Mouse (Mus musculus) G1E-ER4 (cell line): ENCODE measurements around the gene Tmem39a. TPM values are rescaled to one million over a fixed set of nuclear protein-coding genes. Genes with fewer than 3 reads are reported as not detected.

ENCODE experiments used
- GATA1 ChIP-seq: IDR thresholded peaks from one replicate; pipeline ENCODE4 v1.8.0; 2012; ENCODE audit warnings: low read length, inconsistent platforms
- polyA plus RNA-seq: library from polyadenylated mRNA; stranded (reverse); fragments of >175 nt; gene quantifications from 2 replicates; pipeline ENCODE4 v1.2.3, GENCODE M21; 2012

Gene Tmem39a
- polyA plus RNA-seq, 1 experiment: 15.4 TPM

DNA sequence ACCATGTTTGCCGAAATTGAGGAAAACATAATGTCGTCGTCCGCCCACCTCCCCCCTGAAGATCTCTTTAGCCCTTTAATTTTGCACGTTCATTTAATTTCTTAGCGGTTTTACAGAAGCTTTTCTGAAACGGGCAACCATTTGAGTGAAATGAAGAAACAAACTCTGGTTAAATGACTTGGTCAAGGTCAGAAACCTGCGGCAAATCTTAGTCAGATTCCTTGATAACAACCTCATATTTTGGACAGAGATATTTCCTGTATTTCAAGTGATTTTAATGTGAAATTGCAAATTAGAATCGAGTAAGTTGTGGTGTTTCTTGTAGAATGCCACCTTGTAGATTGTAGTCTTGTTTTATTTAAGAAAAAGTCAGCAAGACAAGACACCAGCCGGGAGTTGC is 5.0 kb downstream of the Tmem39a start:
- TF ChIP-seq GATA1: no peak

DNA sequence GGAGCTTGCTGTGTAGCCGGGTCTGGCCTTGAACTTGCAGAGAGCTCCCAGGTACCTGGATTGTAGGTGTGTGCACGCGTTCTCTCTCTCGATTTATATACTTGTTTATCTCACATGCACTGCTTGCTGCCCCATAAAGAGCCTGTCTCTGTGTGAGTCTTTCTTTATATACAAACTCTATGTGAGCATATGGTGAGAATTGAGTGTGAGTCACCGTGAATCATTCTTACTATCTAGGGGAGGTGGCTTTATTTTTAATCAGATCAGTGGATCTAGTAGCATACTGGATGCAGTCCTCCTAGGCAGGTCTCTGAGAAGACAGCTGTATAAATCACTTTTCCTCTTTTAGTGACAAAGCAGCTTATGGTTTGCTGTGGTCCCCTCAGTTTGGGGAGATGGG is 9.7 kb downstream of the Tmem39a start:
- TF ChIP-seq GATA1: no peak

DNA sequence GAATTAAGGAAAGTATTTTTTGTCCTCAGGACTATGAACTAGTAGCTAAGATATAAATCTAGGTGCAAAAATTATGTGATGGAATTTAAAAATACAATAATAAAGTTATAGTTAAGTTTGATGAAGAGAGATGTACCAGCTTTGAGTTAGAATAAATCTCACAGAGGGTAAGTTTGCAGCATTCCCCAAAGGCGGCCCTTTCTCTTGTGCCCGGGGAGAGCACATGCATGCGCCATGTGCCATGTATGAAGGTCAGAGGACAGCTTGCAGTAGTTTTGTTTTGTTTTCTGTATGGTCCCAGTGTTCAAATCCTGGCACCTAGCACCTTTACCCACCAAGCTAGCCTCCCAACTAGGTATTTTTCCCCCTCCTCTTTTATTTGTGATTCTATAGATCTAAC is 13.0 kb downstream of the Tmem39a start:
- no peak for TF ChIP-seq GATA1

DNA sequence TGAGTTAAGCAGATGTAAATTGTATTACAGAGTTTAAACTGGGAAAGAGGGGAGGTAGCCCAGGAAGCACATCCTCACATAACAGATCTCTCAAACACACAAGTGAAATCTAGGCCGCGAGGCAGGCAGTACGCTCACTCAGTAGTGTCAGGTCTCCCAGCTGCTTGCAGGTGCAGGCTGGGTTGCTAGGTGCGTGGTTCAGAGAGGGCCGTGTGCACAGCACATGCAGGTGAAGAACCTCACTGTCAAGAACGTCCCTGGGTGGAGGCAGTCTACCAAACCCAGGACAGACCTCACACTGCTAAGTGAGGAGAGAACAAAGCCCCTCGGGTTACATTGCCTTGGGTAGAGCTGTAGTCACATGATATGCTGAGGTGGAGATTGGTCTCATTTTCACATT is 26.3 kb downstream of the Tmem39a start:
- no peak for TF ChIP-seq GATA1

DNA sequence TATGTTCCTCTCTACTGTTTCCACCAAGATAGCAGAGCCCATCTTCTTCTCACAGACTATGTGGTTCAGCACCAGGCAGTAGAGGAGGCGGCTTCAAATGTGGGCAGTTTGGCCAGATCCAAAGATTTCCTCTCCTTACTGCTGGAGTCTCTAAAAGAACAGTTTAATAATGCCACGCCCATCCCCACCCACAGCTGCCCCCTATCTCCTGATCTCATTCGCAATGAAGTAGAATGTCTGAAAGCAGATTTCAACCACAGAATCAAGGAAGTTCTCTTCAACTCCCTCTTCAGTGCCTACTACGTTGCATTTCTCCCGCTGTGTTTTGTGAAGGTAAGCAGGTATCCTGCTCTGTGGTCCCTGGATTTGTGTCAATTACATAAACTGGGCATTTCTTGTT is 26.7 kb downstream of the Tmem39a start:
- TF ChIP-seq GATA1: no peak

DNA sequence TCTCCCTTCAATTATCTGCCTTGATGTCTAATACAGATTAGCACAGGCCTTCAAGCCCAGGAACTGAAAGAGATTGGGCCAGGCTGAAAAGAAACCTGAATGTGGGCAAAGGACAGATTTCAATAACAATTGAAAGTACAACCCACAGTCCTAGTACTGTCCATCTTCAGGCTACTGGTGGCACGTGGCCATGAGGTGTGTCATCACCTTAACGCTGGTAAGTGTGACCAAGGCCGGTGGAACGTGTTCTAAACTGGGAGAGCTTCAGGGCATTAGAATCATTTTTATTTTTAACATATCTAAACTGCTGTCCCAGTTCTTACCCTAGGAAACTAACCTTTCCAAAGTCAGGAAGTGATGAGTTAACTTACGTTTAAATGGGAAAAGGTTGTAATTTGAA is 28.7 kb downstream of the Tmem39a start:
- TF ChIP-seq GATA1: no peak

DNA sequence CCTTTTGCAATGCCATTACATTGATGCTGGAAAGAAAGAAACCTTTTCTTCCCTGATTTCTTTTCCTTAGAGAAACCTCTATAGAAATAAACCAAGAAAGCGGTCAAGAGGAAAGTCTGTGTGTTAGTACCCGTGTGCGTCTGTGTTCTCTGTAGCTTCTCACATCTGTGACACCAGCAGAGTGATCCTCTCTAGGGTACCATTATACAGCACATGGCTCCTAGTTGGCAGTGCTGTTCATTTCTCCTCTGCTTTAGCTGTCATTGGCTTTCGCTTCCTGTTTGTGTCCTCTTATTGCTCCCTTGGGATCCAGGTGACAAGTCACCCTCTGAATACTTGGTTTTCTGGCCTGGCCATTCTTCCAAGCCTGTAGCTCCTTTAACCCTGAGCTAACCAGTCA is 29.1 kb downstream of the Tmem39a start:
- TF ChIP-seq GATA1: no peak

DNA sequence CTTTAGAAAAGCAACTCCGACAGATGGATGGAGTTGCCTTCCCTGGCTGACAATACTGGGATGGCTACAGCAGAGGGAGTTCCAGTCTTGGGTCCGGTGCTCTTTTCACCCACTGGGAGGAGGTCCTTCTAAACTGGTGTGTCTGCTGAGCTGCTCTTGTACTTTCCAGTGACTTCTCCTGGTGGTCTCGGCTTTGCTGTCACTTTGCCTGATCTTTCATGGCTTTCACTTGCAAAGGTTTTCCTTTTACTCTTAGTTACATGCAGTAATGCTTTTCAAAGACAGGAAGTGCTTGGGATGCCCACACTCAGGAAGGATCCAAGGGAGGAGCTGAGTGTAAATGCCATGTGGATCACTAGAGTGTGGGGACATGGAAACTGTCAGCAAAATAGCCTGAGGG is 33.0 kb downstream of the Tmem39a start:
- no peak for TF ChIP-seq GATA1

DNA sequence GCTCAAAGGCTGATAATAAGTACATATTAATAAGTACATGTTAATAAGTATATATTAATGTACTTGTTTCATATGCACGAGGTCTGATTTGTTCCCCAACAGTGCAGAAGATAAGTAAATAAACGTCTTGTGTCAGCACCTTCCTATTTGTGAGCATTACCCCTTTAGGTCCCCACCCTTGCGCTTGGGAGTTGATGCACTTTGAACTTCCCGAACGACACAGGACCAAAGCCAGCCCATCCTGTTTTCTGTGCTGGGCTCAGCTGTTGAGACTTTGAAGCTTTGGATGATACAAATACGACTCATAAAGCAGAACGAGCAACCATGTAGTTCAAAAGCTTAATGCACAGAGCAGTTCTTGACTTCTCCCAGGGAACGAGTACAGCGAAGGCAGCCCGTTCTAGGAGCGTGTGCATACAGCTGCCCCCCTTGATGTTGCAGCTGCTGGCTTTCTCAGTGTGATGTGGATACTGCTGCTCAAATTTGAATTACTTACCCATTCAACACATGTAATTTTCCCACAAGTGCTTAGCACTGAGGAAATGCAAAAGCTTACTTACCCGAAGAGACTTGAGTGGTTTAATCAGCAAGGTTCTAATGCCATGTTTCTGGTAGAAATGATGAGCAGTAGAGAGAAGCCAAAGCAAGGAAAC is 33.7 kb downstream of the Tmem39a start:
- no peak for TF ChIP-seq GATA1

DNA sequence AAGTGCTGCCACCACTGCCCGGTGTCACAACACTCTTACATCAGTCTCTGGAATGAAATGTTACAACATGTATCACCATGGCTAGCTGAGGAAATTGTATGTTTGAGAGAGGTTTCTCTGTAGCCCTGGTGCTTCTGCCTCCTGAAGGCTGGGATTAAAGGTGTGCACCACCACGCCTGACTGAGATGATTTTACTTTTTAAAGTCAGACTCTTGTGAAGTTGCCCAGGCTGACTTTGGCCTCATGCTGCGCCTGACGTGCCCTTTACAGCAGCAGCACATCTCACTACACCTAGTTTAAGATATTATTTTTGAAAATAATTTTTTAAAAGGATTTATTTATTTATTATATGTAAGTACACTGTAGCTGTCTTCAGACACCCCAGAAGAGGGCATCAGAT is 34.4 kb downstream of the Tmem39a start:
- TF ChIP-seq GATA1: no peak

DNA sequence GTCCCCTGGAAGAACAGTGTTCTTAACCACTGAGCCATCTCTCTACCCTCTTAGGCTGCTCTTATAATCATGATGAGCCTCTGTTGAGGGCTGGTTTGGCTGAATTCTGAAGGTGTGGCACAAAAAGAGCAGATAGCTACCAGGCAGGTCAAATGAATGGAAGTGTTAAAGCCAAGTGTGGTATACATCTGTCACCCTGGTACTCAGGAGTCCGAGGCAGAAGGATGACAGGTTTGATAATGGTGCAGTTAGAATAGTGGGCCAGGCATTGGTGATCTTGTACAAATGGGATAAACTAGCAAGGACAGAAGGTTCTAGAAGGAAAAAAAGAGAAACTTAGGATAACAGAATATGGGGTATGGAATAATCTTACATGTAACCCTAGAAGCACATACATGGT is 35.9 kb downstream of the Tmem39a start:
- no peak for TF ChIP-seq GATA1

DNA sequence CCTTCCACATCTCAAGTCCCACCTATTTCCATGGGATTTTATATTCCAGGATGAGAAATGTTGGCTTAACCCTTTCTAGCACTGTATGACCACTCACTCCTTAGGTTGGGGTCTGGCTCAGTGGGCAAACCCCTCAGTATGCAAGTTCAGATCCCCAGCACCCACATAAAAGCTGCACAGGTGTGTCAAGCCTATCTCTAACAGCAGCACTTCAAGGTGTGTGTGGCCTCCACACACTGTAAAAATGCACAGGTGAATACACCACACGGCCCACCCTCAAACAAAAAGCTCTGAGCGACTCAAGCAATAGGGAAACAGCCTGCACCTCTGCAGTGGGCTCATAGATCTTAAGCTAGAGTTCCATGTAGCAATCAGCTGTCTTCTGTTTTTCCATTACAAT is 37.6 kb downstream of the Tmem39a start:
- no peak for TF ChIP-seq GATA1

DNA sequence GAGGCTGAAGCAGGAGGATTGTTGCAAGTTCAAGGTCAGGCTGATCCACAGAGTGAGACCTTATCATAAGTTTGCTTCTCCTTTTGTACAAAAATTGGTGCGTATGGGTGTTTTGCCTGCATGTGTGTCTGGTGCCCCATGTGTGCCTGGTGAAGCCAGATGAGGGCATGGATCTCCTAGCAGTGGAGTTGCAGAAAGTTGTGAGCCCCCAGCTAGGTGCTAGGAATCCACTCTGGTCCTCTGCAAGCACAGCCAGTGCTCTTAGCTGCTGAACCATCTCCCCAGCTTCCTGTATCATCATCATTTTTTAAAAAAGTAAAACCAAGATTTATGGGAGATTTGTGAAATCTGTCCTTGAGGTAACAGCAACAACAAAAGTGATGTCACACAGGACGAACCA is 38.2 kb downstream of the Tmem39a start:
- no peak for TF ChIP-seq GATA1

DNA sequence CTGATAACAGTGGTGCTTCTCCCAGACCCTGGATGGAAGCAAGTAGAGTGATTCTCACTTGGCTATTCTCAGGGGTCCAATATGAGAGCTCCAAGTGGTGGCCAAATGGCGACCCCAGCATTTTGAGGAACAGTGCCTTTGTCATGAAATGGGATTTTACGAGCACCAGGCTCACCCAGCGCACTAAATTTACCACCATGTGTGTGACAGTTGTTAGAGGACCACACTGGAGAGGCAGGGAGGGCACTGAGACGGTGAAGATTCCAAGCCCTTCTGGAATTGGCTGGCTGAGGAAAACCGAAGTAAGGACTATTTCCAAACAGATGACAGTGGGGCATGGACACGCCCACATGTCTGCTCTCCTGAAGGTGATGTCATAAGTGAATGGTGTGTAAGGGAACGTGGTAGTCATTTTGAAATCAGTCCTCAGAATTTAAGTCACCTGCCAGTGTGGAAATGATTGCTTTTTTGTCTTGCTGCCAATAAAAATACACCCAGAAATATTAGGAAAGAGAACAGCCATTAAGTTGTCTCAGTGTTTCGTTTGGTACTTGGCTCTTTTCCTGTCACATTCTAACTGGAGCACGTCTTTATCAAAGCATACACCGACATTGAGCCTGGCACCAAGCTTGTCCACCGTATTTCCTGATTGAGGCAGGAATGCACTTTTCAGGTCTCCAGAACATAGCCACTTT is 40.6 kb downstream of the Tmem39a start:
- no peak for TF ChIP-seq GATA1

DNA sequence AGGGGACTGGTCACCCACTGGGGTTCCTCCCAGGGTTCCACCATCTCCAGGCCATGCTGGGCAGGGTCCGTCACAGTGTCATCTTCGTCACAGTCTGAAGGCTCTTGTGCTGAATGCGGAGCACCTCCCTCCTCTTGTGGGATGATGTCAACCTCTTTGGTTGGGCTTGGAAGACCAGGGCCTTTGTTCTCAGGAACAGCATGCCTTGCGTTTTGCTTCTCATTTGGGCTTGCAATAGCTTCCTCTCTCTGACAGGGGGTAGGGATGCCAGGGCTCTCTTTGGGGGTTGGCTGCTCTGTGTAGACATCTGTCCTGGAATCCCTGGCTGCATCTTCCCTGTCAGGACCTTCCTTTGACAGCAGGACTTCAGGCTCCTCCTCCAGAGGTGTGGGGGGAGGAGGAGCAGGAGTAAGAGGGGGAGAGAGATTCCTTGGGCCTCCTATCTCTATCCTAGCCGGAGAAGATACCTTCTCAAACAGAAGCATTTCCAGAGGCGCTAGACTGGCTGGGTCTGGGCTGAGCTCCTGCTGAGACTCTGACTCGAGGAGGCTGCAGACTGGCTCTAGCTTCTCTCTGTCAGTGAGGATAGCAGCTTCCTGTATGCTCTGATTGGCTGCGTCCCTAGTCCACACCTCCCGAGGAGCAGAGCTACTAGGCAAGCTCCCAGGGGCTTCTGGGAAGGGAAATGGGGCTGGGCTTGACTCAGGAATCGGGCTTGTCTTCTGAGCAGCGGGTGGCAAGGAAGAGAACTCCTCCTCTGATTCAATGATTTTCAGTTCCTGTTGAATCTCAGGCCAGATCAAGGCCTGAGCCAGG is 44.7 kb downstream of the Tmem39a start:
- no peak for TF ChIP-seq GATA1

DNA sequence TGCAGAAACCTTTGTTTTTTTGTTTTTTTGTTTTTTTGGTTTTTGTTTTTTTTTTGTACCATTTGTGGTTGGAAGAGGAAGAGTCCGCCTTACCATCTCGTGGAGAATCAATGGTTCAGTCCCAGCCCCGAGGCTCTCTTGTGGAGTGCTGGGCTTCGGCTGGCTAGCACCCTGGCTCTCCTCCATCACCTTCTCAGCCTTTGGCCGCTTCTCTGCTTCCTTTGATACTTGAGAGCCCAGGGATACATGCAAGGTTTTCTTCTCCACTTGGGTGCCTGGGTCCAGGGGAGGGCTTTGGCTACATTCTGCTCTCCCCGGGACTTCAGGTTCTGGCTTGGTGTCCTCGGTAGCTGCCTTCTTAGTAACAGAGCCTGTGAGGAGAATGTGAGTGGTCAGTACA is 48.0 kb downstream of the Tmem39a start:
- TF ChIP-seq GATA1: no peak

DNA sequence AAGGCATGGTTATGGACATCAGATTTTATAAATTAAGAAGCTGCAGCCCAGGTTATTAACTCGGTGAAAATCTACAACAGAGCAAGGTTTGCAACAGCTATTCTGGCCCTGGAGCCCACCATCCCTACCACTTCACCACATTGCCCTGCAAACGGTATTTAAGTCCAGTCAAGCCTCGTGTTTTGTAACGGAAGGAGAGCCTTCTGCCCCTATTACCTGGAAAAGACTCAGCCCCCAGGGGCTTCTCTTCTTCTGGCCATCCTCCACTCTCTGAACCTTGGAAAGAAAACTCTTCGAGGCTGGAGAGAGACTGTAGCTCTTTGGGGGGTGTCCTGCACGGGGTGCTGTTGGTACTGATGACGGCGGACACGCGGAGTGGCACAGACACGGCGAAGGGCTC is 50.2 kb downstream of the Tmem39a start:
- TF ChIP-seq GATA1: no peak
